Mouse (Mus musculus) testis, adult 2 months (tissue): ENCODE results near the gene Zfp341.

Experiments
- CTCF ChIP-seq: fragments of 200-500 bp; IDR thresholded peaks from 2 replicates; pipeline ENCODE4 v1.5.1; 2012; ENCODE audit warnings: low read depth, mild to moderate bottlenecking, inconsistent platforms, low read length, moderate library complexity; ENCODE audit not compliant: control insufficient read depth, insufficient read depth, insufficient replicate concordance
- POLR2A ChIP-seq: fragments of 200-500 bp; IDR thresholded peaks from 2 replicates; pipeline ENCODE4 v1.6.1; 2012; ENCODE audit warnings: low read depth, mild to moderate bottlenecking, inconsistent platforms, low read length, moderate library complexity; ENCODE audit not compliant: control insufficient read depth

GRCm38 (mm10) chr2:154569071-154569748 lies 43.9 kb upstream of the Zfp341 start:
- TF ChIP-seq POLR2A (no peak), CTCF (no peak)
